Comparison of ENCODE assay signal across 8 mouse cellular contexts in the genomic region with DNA sequence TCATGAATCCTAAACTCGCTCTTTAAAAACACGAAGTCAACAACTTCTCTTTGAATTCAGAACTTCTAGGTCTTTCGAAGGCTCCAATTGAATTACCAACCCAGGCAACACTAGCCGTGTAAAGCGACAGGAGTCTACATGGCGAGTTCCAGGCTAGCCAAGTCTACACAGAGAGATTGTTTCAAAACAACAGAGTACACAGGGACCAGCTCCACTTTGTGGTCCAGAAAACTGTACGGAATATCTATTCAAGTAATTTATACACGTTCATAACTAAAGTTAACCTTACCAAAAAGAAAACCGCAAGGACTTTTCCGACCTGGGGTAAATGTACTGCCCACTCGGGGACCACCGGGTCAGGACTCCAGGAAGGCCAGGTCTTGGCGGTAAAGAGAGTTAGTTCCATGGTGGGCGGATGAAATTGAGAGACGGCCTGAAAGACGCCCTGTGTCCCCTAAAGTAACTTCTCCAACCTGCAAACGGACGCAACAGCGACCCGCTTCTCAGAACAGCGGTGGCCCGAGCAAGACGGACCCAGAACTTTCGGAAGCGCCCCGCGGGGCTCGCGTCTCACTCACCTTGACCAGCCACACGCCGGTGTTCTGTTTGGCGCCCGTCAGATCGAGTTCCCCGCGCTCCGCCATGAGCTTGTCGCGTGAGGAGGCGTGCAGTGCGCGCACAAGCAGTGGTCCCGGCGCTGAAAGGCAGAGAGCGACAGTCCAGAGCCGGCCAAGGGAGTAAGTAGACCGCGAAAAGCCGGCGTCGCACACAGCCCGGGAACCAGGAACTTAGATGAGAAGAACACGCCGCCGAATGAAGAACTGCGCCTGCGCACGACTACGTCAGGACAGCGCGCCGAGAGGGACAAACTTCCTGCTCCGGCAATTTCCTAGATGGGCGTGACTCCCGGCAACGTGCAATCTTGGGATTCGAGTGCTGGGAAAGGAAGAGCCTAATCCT. TPM values are rescaled to one million over a fixed set of nuclear protein-coding genes. Genes with fewer than 3 reads are reported as not detected.
DNase-seq lines count a peak whose midpoint lies in the region; ATAC-seq lines count a peak whose summit lies in the region.

A gene (minus strand): TSS at position 764 of the 960 bp plus-strand sequence.

- H3K9ac ChIP-seq in hindbrain, embryonic 14.5 days = peak within 1 kb of the TSS; percentile 76

- peak within 1 kb of the TSS; percentile 58 for H3K27ac ChIP-seq in hindbrain, embryonic 14.5 days

- peak; percentile 89 for ATAC-seq in hindbrain, embryonic 14.5 days (ENCODE audit: low FRiP score)

- peaks cover 21% of the 10 kb centered on the region for H3K4me1 ChIP-seq in hindbrain, embryonic 14.5 days (replicated peaks; ENCODE audit: control insufficient read depth, insufficient read depth, low read length)

- WGBS in hindbrain, embryonic 14.5 days = 1% methylated on average over 67 of the region's 67 CpGs

- no peaks in the 10 kb centered on the region for H3K9me3 ChIP-seq in hindbrain, embryonic 14.5 days (ENCODE audit: control insufficient read depth, low read length)

- no peaks in the 10 kb centered on the region for H3K27me3 ChIP-seq in hindbrain, embryonic 14.5 days (ENCODE audit: control insufficient read depth, insufficient read depth, low read length)

- H3K4me3 ChIP-seq in hindbrain, embryonic 14.5 days (replicated peaks; ENCODE audit: low read length) = peak within 1 kb of the TSS; percentile 89

- H3K4me2 ChIP-seq in hindbrain, embryonic 14.5 days (replicated peaks) = peak within 1 kb of the TSS; percentile 76

- peak; percentile 96 for DNase-seq in R1 (ENCODE audit: low read depth, low spot score)
- peak; percentile 97 to 99 for DNase-seq in cerebellum, postnatal 25 days
- DNase-seq in frontal cortex, postnatal 25 days (ENCODE audit: low spot score in 2 of 2) = peak; percentile 92 to 94
- DNase-seq in hindbrain, embryonic 14.5 days (ENCODE audit: low spot score) = peak; percentile 99
- DNase-seq in layer of hippocampus, postnatal 36 days = peak; percentile 94 to 97
- peak; percentile 93 for DNase-seq in lung, postnatal 36 days
- peak; percentile 97 for DNase-seq in retina, postnatal 1 day
- peak; percentile 91 to 98 for DNase-seq in urinary bladder, adult 18-20 months (ENCODE audit: low spot score in 2 of 2)

- 0 out of 2 replicates have a peak, but pooled peaks cover 4% of the 10 kb centered on the region for H3K36me3 ChIP-seq in hindbrain, embryonic 14.5 days (replicated peaks; ENCODE audit: control insufficient read depth, insufficient read depth)

RNA-seq across cellular contexts. Expression of the gene that starts here (rescaled TPM):
- polyA plus RNA-seq in hindbrain, embryonic 14.5 days (2014; fragmentation: Nextera tagmentation; extraction: Ambion mirVana) = 39.5 and 41.8 TPM in 2 replicates
- total RNA-seq in layer of hippocampus, postnatal 36 days (2021) = 10 to 100 TPM; 20.6 to 20.7 TPM

Comparison
In these comparisons a context has a peak if more than half of its experiments do, and no peak if none do; other contexts are left out.
1. Peak in every context shown above with its lines: DNase-seq, ATAC-seq, H3K4me3 ChIP-seq and H3K27ac ChIP-seq.